Mouse (Mus musculus): ENCODE data around the gene Cyp46a1.

Cyp46a1 gene

GRCm38 (mm10) chr12:108311741-108312290, 22.4 kb upstream of the Cyp46a1 start:
- DNase-seq (ENCODE audit: low read depth in 2 of 2, low spot score in 2 of 2) = no peak

- no peak for DNase-seq (ENCODE audit: low read depth in 2 of 2, low spot score in 2 of 2)
Observed at GRCm38 (mm10) chr12:108312432-108312851, 21.7 kb upstream of the Cyp46a1 start.

- no peak for DNase-seq (ENCODE audit: low read depth in 2 of 2, low spot score in 2 of 2)
Observed at GRCm38 (mm10) chr12:108313244-108313772, 20.9 kb upstream of the Cyp46a1 start.

GRCm38 (mm10) chr12:108315818-108316217, 18.4 kb upstream of the Cyp46a1 start:
- DNase-seq (ENCODE audit: low read depth in 2 of 2, low spot score in 2 of 2) = no peak

GRCm38 (mm10) chr12:108316655-108317054, 17.5 kb upstream of the Cyp46a1 start:
- no peak for DNase-seq (ENCODE audit: low read depth in 2 of 2, low spot score in 2 of 2)

GRCm38 (mm10) chr12:108317201-108317738, 16.9 kb upstream of the Cyp46a1 start:
- no peak for DNase-seq (ENCODE audit: low read depth in 2 of 2, low spot score in 2 of 2)

- DNase-seq (ENCODE audit: low read depth in 2 of 2, low spot score in 2 of 2) = no peak
Observed at GRCm38 (mm10) chr12:108317826-108318430, 16.3 kb upstream of the Cyp46a1 start.

GRCm38 (mm10) chr12:108318499-108318898, 15.7 kb upstream of the Cyp46a1 start:
- DNase-seq (ENCODE audit: low read depth in 2 of 2, low spot score in 2 of 2) = no peak

- DNase-seq (ENCODE audit: low read depth in 2 of 2, low spot score in 2 of 2) = no peak
Observed at GRCm38 (mm10) chr12:108320096-108320495, 14.1 kb upstream of the Cyp46a1 start.

- no peak for DNase-seq (ENCODE audit: low read depth in 2 of 2, low spot score in 2 of 2)
Observed at GRCm38 (mm10) chr12:108326401-108326800, 7.8 kb upstream of the Cyp46a1 start.

GRCm38 (mm10) chr12:108327889-108328491, 6.2 kb upstream of the Cyp46a1 start:
- DNase-seq (ENCODE audit: low read depth in 2 of 2, low spot score in 2 of 2) = no peak

GRCm38 (mm10) chr12:108333056-108333455, 1.1 kb upstream of the Cyp46a1 start:
- peak; percentile 62 to 66 for DNase-seq (ENCODE audit: low read depth in 2 of 2, low spot score in 2 of 2)

GRCm38 (mm10) chr12:108333481-108333882, 699 bp upstream of the Cyp46a1 start:
- peak in 1 of 2 experiments; percentile 30 for DNase-seq (ENCODE audit: low read depth in 2 of 2, low spot score in 2 of 2)

GRCm38 (mm10) chr12:108334529-108334928, 348 bp downstream of the Cyp46a1 start:
- no peak for DNase-seq (ENCODE audit: low read depth in 2 of 2, low spot score in 2 of 2)

- no peak for DNase-seq (ENCODE audit: low read depth in 2 of 2, low spot score in 2 of 2)
Observed at GRCm38 (mm10) chr12:108338572-108339190, 4.5 kb downstream of the Cyp46a1 start.

GRCm38 (mm10) chr12:108348151-108348550, 14.0 kb downstream of the Cyp46a1 start:
- no peak for DNase-seq (ENCODE audit: low read depth in 2 of 2, low spot score in 2 of 2)

- DNase-seq (ENCODE audit: low read depth in 2 of 2, low spot score in 2 of 2) = no peak
Observed at GRCm38 (mm10) chr12:108349026-108349425, 14.8 kb downstream of the Cyp46a1 start.

GRCm38 (mm10) chr12:108350931-108351330, 16.8 kb downstream of the Cyp46a1 start:
- DNase-seq (ENCODE audit: low read depth in 2 of 2, low spot score in 2 of 2) = no peak

GRCm38 (mm10) chr12:108352371-108353136, 18.4 kb downstream of the Cyp46a1 start:
- DNase-seq (ENCODE audit: low read depth in 2 of 2, low spot score in 2 of 2) = no peak

GRCm38 (mm10) chr12:108354284-108354683, 20.1 kb downstream of the Cyp46a1 start:
- no peak for DNase-seq (ENCODE audit: low read depth in 2 of 2, low spot score in 2 of 2)

- DNase-seq (ENCODE audit: low read depth in 2 of 2, low spot score in 2 of 2) = no peak
Observed at GRCm38 (mm10) chr12:108355271-108355670, 21.1 kb downstream of the Cyp46a1 start.

All from CD8-positive naive resting alpha-beta T cell, adult 2 months (primary cell).